Mouse (Mus musculus) E14TG2a.4 (cell line): ENCODE data around the gene Spr.
"Not testable (repeated sequence)": the region's sequence is repeated elsewhere in the genome, so short reads cannot be mapped to it uniquely, and the experiment has no call there.

Experiments
- H3K27me3 ChIP-seq: 2 replicates; pipeline ENCODE4 v1.6.1; 2014; ENCODE audit warnings: low read length, control low read depth; ENCODE audit not compliant: insufficient read depth
- H3K36me3 ChIP-seq: 2 replicates; pipeline ENCODE4 v1.6.1; 2014; ENCODE audit warnings: low read length, control low read depth; ENCODE audit not compliant: insufficient read depth
- H3K4me1 ChIP-seq: replicated peaks from 2 replicates; pipeline ENCODE4 v1.6.1; 2014; ENCODE audit warnings: low read depth, low read length, control low read depth
- H3K4me3 ChIP-seq: replicated peaks from 2 replicates; pipeline ENCODE4 v1.5.1; 2014; ENCODE audit warnings: mild to moderate bottlenecking, low read length
- H3K9me3 ChIP-seq: 2 replicates; pipeline ENCODE4 v1.6.1; 2014; ENCODE audit warnings: low read length, control low read depth
- CTCF ChIP-seq: conservative IDR thresholded peaks from 2 replicates; pipeline ENCODE4 v1.5.1; 2014; ENCODE audit warnings: low read length
- NANOG ChIP-seq: IDR thresholded peaks from 2 replicates; pipeline ENCODE4 v1.6.1; 2014; ENCODE audit warnings: borderline replicate concordance, low read length, mixed read lengths
- POU5F1 ChIP-seq: IDR thresholded peaks from 2 replicates; pipeline ENCODE4 v1.6.1; 2014; ENCODE audit warnings: low read length, borderline replicate concordance

Gene Spr

GRCm38 (mm10) chr6:85159092-85159760 is 21.7 kb upstream of the Spr start:
- peaks cover 24% of the 10 kb centered on the region for H3K4me1 ChIP-seq
- H3K4me3 ChIP-seq, H3K36me3 ChIP-seq, H3K9me3 ChIP-seq: not testable (repeated sequence)
- TF ChIP-seq CTCF, result peak; percentile 46
- H3K27me3 ChIP-seq, result peaks cover 16% of the 10 kb centered on the region

- TF ChIP-seq CTCF, result peak; percentile 24
- H3K4me3 ChIP-seq, H3K9me3 ChIP-seq, H3K36me3 ChIP-seq: not testable (repeated sequence)
- Histone ChIP-seq H3K4me1 (peaks cover 25% of the 10 kb centered on the region), H3K27me3 (peaks cover 16% of the 10 kb centered on the region; the same call in 1 of the 2 replicates)
Observed at GRCm38 (mm10) chr6:85158040-85158804, 20.7 kb upstream of the Spr start.

GRCm38 (mm10) chr6:85156551-85156950 is 19.0 kb upstream of the Spr start:
- H3K36me3 ChIP-seq, H3K27me3 ChIP-seq, H3K4me3 ChIP-seq: not testable (repeated sequence)
- Histone ChIP-seq H3K9me3 (peaks cover 10% of the 10 kb centered on the region), H3K4me1 (peaks cover 25% of the 10 kb centered on the region)

GRCm38 (mm10) chr6:85154861-85155528 is 17.4 kb upstream of the Spr start:
- peak overlapping the region; percentile 79 for H3K4me3 ChIP-seq
- H3K9me3 ChIP-seq, result peaks cover 10% of the 10 kb centered on the region
- H3K36me3 ChIP-seq, result no peaks in the 10 kb centered on the region
- H3K27me3 ChIP-seq, result peaks cover 8% of the 10 kb centered on the region; the same call in 1 of the 2 replicates
- TF ChIP-seq CTCF, result peak; percentile 32
- no peak for TF ChIP-seq POU5F1
- TF ChIP-seq NANOG, result no peak
- peaks cover 24% of the 10 kb centered on the region for H3K4me1 ChIP-seq

GRCm38 (mm10) chr6:85153970-85154540 is 16.5 kb upstream of the Spr start:
- H3K36me3 ChIP-seq, result no peaks in the 10 kb centered on the region
- peak; percentile 52 for TF ChIP-seq CTCF
- TF ChIP-seq NANOG, result no peak
- TF ChIP-seq POU5F1, result no peak
- H3K4me3 ChIP-seq, result no peak overlapping the region
- peaks cover 16% of the 10 kb centered on the region for H3K4me1 ChIP-seq
- peaks cover 10% of the 10 kb centered on the region for H3K9me3 ChIP-seq
- peaks cover 8% of the 10 kb centered on the region; the same call in 1 of the 2 replicates for H3K27me3 ChIP-seq

GRCm38 (mm10) chr6:85150386-85150785 is 12.8 kb upstream of the Spr start:
- TF ChIP-seq NANOG, result no peak
- no peak for TF ChIP-seq POU5F1
- no peak for TF ChIP-seq CTCF
- H3K36me3 ChIP-seq, result no peaks in the 10 kb centered on the region
- H3K4me1 ChIP-seq, result peaks cover 29% of the 10 kb centered on the region
- no peak overlapping the region for H3K4me3 ChIP-seq
- H3K27me3 ChIP-seq, result peaks cover 14% of the 10 kb centered on the region
- H3K9me3 ChIP-seq, result peaks cover 10% of the 10 kb centered on the region

GRCm38 (mm10) chr6:85147636-85148035 is 10.1 kb upstream of the Spr start:
- Histone ChIP-seq H3K36me3 (no peaks in the 10 kb centered on the region), H3K9me3 (peaks cover 9% of the 10 kb centered on the region), H3K27me3 (peaks cover 21% of the 10 kb centered on the region), H3K4me1 (peaks cover 19% of the 10 kb centered on the region), H3K4me3 (no peak overlapping the region)
- no peak for TF ChIP-seq POU5F1
- no peak for TF ChIP-seq CTCF
- no peak for TF ChIP-seq NANOG

- peaks cover 22% of the 10 kb centered on the region for H3K4me1 ChIP-seq
- no peaks in the 10 kb centered on the region for H3K9me3 ChIP-seq
- no peak for TF ChIP-seq CTCF
- TF ChIP-seq POU5F1, result no peak
- no peak for TF ChIP-seq NANOG
- no peaks in the 10 kb centered on the region for H3K36me3 ChIP-seq
- peaks cover 21% of the 10 kb centered on the region for H3K27me3 ChIP-seq
- no peak overlapping the region for H3K4me3 ChIP-seq
Observed at GRCm38 (mm10) chr6:85144466-85144865, 6.9 kb upstream of the Spr start.
